Mouse (Mus musculus) inflammation-experienced regulatory T-cells, adult 6 months (primary cell): Measurements from ENCODE around the gene Hs3st4. TPM values are rescaled to one million over a fixed set of nuclear protein-coding genes. Genes with fewer than 3 reads are reported as not detected.

Experiments used
- ATAC-seq: one replicate; pipeline ENCODE4 v1.8.0; 2017
- polyA plus RNA-seq, 3 experiments: library from polyadenylated mRNA; unstranded; fragments of 100-300 nt; shearing (Covaris generic); gene quantifications; one replicate each; pipeline ENCODE4 v1.2.1; 2017

The Hs3st4 gene
- not detected for polyA plus RNA-seq

DNA sequence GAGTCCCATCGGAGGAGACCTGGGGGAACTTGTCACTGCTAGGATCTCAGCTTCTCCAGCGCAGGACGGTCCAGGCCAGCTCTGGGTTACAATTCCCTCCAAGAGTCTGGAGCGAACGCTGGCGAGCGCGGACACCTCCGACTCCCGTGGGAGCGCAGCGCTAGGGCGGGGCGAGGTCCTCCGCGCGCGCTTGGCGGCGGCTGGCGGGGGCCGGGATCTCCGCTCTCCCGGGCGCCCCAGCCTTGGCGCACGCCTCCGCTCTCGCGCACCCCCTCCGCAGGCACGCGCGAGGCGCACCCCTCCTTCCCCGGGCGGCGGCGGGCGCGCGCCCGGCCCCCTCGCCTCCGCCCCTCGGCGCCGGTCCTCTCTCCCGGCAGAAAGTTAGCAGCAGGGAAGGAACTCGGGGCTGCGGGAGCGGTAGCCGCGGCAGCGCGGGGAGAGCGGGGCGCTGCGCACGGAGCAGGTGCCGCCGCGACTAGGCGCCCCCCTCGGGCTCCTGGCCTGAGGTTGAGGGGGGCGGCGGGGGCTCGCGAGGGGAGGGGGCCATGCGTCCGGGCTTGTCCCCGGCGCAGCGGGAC lies at the start of gene Hs3st4:
Gene Hs3st4 (plus strand): TSS at position 409 of the 578 bp plus-strand sequence.
- ATAC-seq = no peak

GRCm38 (mm10) chr7:123946836-123947235 lies 35.8 kb upstream of the Hs3st4 start:
- no peak for ATAC-seq

DNA sequence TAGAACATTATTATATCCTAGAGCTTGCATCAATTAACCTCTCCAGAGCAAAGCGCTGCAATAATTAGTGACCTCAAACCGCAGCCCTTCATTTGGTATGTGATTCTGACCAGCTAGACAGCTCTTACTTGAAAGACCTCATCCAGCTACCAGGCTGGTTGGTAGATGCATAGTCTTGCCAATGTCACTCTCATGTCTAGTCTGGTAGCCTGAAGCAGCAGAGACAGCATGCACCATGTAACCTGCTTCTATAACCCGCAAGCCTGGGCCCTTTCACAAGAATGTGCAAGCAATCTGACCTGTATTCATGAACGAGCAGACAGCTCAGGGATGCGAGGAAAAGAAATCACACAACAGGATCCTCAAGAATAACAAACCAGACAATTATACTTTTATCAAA lies 19.6 kb upstream of the Hs3st4 start:
- no peak for ATAC-seq

- no peak for ATAC-seq
Observed at GRCm38 (mm10) chr7:123964559-123965142, 18.0 kb upstream of the Hs3st4 start.

GRCm38 (mm10) chr7:123965515-123965914 lies 17.2 kb upstream of the Hs3st4 start:
- ATAC-seq = no peak

DNA sequence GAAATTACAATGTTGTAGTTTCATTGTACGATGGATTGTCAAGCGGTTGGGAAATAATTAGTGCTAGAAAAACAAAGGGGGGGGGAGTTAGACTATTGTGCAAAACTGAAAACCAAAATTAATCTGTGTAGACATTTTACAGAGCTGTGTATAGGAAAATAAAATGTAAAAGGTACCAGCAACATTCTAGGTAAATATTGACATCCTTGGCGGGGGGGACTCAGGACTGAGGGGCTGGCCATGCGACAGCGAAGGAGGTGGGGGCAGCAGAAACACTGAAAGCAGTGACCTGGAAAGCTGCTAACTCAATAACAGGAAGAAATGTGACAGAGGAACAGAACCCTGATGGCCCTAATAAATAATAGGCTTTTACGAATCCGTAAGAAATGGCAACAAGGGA lies 7.2 kb upstream of the Hs3st4 start:
- ATAC-seq = no peak

- ATAC-seq = no peak
Observed at GRCm38 (mm10) chr7:123981435-123981834, 1.2 kb upstream of the Hs3st4 start.

DNA sequence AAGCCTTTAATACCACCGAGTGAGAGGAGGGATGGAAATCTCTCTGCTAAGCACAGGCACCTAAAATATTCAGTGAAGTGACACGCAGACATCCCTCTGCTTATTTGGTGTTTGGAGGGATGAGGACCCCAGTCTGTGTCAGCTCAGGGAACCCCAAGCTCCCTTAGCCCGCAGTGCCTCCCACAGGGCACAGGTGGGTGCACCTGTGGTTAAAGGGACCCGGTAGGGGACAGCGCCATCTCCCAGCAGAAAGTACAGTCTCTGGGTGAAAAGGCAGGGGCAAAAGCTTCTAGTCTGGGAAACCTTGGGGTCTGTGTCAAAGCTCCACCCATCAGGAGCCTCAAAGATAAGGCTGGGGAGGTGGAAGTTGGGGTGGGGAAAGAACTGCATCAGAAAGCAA lies 659 bp upstream of the Hs3st4 start:
- ATAC-seq = no peak

GRCm38 (mm10) chr7:123983177-123984046 lies 743 bp downstream of the Hs3st4 start:
- no peak for ATAC-seq

- no peak for ATAC-seq
Observed at GRCm38 (mm10) chr7:123992121-123992520, 9.5 kb downstream of the Hs3st4 start.

DNA sequence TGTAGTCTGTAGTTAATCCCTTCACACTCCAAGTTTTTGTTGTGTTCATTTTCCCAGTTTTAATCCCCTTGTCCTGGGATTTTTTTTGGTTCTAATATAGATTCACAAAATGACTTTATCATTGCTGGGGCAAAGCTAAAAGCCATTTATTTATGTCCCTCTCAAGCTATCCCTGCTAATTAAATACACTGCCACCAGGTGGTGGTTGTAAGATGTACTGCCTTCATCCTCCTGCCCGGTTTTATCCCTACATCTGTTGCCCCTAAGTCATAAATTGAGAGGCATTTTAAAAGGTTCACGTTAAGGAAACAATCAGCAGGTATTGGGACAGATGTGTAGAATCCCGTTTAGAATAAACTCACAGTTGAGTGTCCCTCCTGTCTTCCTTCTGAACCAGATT lies 14.6 kb downstream of the Hs3st4 start:
- ATAC-seq = no peak

DNA sequence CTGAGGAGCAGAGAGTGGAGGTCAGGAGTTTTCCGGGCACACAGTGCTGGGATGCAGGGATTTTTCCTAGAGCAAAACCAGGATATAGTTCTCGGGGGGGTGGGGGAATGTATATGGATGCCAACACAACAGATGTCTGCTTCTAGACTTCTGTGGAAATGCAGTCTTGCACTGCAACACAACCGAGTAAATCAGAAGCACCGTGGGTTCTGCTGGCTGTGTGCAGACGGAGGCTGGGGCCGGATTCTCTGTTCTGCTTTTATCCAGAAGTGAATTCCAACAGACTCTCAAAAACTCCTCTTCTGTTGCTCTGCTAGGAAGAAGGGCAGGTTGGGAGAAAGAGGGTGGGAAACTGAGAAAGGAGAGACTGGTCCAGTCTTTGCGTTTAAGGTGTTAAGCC lies 15.9 kb downstream of the Hs3st4 start:
- no peak for ATAC-seq

GRCm38 (mm10) chr7:124026908-124027307 lies 44.2 kb downstream of the Hs3st4 start:
- no peak for ATAC-seq

DNA sequence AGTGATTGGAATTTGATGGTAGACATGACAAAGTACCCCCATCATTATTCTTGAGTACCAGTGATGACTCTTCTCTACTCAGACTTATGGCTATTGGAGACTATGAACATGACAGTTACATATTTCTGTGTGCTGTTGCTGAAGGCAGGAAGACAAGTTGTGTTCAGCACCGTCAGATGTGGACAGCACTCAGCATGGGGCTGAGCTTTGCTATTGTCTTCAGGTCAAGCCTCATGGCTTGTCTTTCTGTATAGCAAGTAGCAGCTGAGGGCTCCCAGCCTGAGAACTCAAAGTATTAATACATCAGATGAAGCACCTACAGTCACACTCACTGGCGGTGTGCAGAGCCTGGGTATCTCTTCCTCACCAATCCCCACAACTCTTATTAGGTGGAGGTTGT lies 49.6 kb downstream of the Hs3st4 start:
- ATAC-seq = no peak

DNA sequence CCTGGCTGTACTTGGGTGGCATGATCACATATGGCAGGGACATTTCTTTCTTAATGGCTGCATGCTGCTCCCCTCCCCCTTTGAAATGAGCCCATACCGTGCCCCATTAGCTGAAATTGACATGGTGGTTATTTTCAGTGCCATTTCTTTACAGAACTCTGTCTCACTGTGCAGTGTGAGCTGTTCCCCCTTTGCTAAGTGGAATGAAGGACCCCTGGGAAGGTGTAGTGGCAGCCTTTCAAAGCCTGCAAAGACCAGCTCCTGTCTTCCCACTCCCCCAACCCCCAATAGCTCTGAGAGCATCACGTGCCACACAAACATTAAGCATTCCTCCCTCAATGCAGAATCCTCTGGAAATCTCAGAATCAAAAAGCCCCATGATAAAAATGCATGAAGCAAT lies 50.7 kb downstream of the Hs3st4 start:
- no peak for ATAC-seq

DNA sequence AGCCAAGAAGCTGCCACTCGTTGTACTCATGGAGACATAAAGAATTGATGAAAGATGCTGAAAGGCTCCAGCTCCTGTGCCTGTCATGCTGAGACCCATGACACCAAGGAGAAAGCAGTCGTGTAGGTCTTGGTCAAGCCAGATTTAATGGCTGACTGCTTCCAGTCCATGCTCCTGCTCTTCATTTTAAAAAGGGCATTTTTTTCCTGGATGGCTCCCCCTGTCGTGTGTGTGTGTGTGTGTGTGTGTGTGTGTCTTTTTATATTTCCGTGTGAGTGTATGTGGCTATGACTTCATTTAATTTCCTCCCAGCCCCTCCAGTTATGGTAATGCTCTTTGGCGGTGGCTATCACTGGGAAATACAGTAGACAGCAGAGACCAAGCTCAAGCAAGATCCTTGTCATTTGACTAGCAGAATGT lies 54.6 kb downstream of the Hs3st4 start:
- ATAC-seq = no peak

DNA sequence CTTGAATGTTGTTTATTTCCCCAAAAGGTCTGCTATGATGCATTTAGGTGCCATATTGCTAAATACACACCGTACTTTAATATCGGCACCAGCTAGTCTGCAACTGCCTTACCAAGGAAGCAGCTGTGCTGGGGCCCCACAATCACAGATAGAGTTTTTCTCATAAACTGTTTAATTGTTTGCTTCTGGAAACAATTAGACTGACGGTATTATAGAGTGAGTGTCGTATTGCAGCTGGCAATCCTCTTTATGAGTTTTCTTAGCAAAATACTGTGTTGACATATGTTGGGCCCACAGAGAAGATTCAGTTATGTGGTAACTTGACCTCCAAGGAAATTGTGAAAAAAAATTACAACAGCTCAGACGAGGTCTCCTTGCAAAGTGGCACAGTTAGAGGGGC lies 56.5 kb downstream of the Hs3st4 start:
- ATAC-seq = no peak

- no peak for ATAC-seq
Observed at GRCm38 (mm10) chr7:124047382-124047781, 64.7 kb downstream of the Hs3st4 start.

GRCm38 (mm10) chr7:124048971-124049370 lies 66.3 kb downstream of the Hs3st4 start:
- ATAC-seq = no peak

GRCm38 (mm10) chr7:124050421-124050820 lies 67.8 kb downstream of the Hs3st4 start:
- no peak for ATAC-seq

GRCm38 (mm10) chr7:124083741-124084140 lies 101.1 kb downstream of the Hs3st4 start:
- ATAC-seq = no peak

- ATAC-seq = no peak
Observed at GRCm38 (mm10) chr7:124129019-124129418, 146.3 kb downstream of the Hs3st4 start.

GRCm38 (mm10) chr7:124131312-124131711 lies 148.6 kb downstream of the Hs3st4 start:
- ATAC-seq = no peak

GRCm38 (mm10) chr7:124136133-124136532 lies 153.5 kb downstream of the Hs3st4 start:
- ATAC-seq = no peak
